Mouse (Mus musculus): ENCODE measurements around the gene Olfr457. TPM values are rescaled to one million over a fixed set of nuclear protein-coding genes. Genes with fewer than 3 reads are reported as not detected.

The Olfr457 gene
- total RNA-seq, 2 experiments from 2014 or later = not detected

Other genes with a start within 250 kb of the Olfr457 start
- gene Gstk1, start 230.4 kb downstream of the Olfr457 start, total RNA-seq (2021) = 100 to 1,000 TPM in 1 of 2 experiments, 10 to 100 TPM in 1; 79.7 to 476 TPM
- gene Tmem139, start 214.4 kb downstream of the Olfr457 start, total RNA-seq (2021) = 1 to 10 TPM in 1 of 2 experiments, under 1 TPM in 1; 0.35 to 5.6 TPM
- 10 to 100 TPM; 16.6 to 24.1 TPM for gene Casp2, start 211.3 kb downstream of the Olfr457 start, total RNA-seq (2021)
- under 1 TPM; 0.10 TPM for gene Clcn1, start 189.7 kb downstream of the Olfr457 start, total RNA-seq (2021)
- gene Fam131b, start 151.7 kb downstream of the Olfr457 start, total RNA-seq (2021) = under 1 TPM; 0.13 to 0.29 TPM
- 100 to 1,000 TPM; 115 to 138 TPM for gene Zyx, start 126.7 kb downstream of the Olfr457 start, total RNA-seq (2021)
- gene Epha1, start 103.1 kb downstream of the Olfr457 start, total RNA-seq (2021) = under 1 TPM; 0.45 to 0.46 TPM
- 1 to 10 TPM in 1 of 2 experiments, not detected in 1; 4.5 TPM for gene Tas2r143, start 76.1 kb downstream of the Olfr457 start, total RNA-seq (2021)
- 1 to 10 TPM in 1 of 2 experiments, under 1 TPM in 1; 0.38 to 3.4 TPM for gene Tas2r135, start 70.9 kb downstream of the Olfr457 start, total RNA-seq (2021)
- gene Tas2r126, start 41.8 kb downstream of the Olfr457 start, total RNA-seq (2021) = under 1 TPM in 1 of 2 experiments, not detected in 1; 0.89 TPM
- not detected for gene Olfr458, start 11.1 kb downstream of the Olfr457 start, total RNA-seq (2021)
- gene Olfr456, start 10.9 kb upstream of the Olfr457 start, total RNA-seq (2021) = not detected
- not detected for gene Olfr455, start 71.3 kb upstream of the Olfr457 start, total RNA-seq (2021)
- gene Tcaf3, start 121.4 kb upstream of the Olfr457 start, total RNA-seq (2021) = not detected
- gene Tcaf2, start 168.9 kb upstream of the Olfr457 start, total RNA-seq (2021) = 10 to 100 TPM; 13.1 to 18.9 TPM
- 100 to 1,000 TPM in 1 of 2 experiments, 10 to 100 TPM in 1; 75.1 to 107 TPM for gene Tcaf1, start 233.8 kb upstream of the Olfr457 start, total RNA-seq (2021)